28 mouse cellular contexts compared by ENCODE assay signal in the genomic region with DNA sequence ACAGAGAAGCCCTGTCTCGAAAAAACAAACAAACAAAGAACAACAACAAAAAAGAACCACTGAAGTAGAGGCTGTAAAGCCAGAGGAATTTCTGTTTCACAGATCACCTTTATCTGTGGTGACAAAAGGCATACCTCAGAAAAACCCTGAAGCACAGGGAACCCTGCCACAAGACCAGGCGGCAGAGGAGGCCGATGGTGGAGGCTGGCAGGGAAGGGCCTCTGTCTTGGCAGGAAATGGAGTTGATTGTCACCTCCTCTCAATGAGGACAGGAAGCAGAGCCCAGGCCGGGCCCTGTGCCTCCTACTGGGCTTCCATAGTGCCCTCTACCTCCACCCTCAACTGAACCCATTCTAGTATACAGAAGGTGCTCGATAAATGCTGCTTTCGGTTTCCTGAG. TPM values are rescaled to one million over a fixed set of nuclear protein-coding genes. Genes with fewer than 3 reads are reported as not detected.
A peak's percentile ranks its signal among the peaks of the same experiment; 100 is the strongest.
DNase-seq lines count a peak whose midpoint lies in the region; ATAC-seq and TF ChIP-seq lines count a peak whose summit lies in the region.
"Had no signal": no experiment of that assay in that cellular context is flagged by ENCODE, and none has a peak within 500 bp of the region (broad histone marks: within the 10 kb centered on the region; RNA-seq: fewer than 3 reads in every experiment).

No protein-coding gene starts in this region.

- no peaks in the 10 kb centered on the region for H3K36me3 ChIP-seq in heart, embryonic 15.5 days
- no peaks in the 10 kb centered on the region for H3K36me3 ChIP-seq in lung, embryonic 15.5 days
- H3K36me3 ChIP-seq: G1E; kidney, embryonic 15.5 days; limb, embryonic 12.5 days; midbrain, embryonic 10.5 days had no signal

- intact Hi-C loops in gastrocnemius, adult 2 months (cut with DNase I), result no loop called here
- intact Hi-C loops in heart, postnatal 10 days (cut with DNase I), result no loop called here

- no peak overlapping the region for H3K4me3 ChIP-seq in gastrocnemius, adult 2 months
- H3K4me3 ChIP-seq in heart, embryonic 15.5 days, result no peak overlapping the region
- no peak overlapping the region for H3K4me3 ChIP-seq in lung, embryonic 15.5 days
- H3K4me3 ChIP-seq: forebrain, embryonic 13.5 days; kidney, embryonic 15.5 days; left cerebral cortex, adult 2 months; limb, embryonic 12.5 days; midbrain, embryonic 10.5 days had no signal

- ATAC-seq in heart, embryonic 15.5 days (replicated peaks; ENCODE audit: insufficient number of reproducible peaks, insufficient read depth, low FRiP score, low read depth), result no peak
- ATAC-seq in lung, embryonic 15.5 days (ENCODE audit: borderline replicate concordance, extremely low read depth, low FRiP score, low TSS enrichment), result no peak
- ATAC-seq: forebrain, embryonic 13.5 days; hindbrain, embryonic 16.5 days; liver, postnatal 0 days; midbrain, embryonic 16.5 days had no signal

- H3K27ac ChIP-seq in gastrocnemius, adult 2 months, result peak overlapping the region; percentile 85
- 0 out of 2 replicates have a peak overlapping the region, but pooled peaks have one; percentile 81 for H3K27ac ChIP-seq in heart, embryonic 15.5 days
- H3K27ac ChIP-seq in lung, embryonic 15.5 days, result 0 out of 2 replicates have a peak overlapping the region, but pooled peaks have one; percentile 29
- H3K27ac ChIP-seq: forebrain, embryonic 13.5 days; left cerebral cortex, adult 2 months; limb, embryonic 12.5 days; midbrain, embryonic 10.5 days had no signal

- H3K9me3 ChIP-seq in heart, embryonic 15.5 days (replicated peaks), result no peaks in the 10 kb centered on the region
- H3K9me3 ChIP-seq in lung, embryonic 15.5 days, result no peaks in the 10 kb centered on the region
- H3K9me3 ChIP-seq: forebrain, embryonic 13.5 days; G1E; kidney, embryonic 15.5 days; limb, embryonic 12.5 days; midbrain, embryonic 10.5 days had no signal

- H3K27me3 ChIP-seq in heart, embryonic 15.5 days, result peaks cover 16% of the 10 kb centered on the region
- peaks cover 13% of the 10 kb centered on the region for H3K27me3 ChIP-seq in lung, embryonic 15.5 days

- WGBS in heart, embryonic 15.5 days, result 62% methylated on average over 6 of the region's 6 CpGs
- 57% methylated on average over 6 of the region's 6 CpGs for WGBS in lung, embryonic 15.5 days

- H3K9ac ChIP-seq in heart, embryonic 15.5 days, result no peak overlapping the region
- no peak overlapping the region for H3K9ac ChIP-seq in lung, embryonic 15.5 days
- H3K9ac ChIP-seq: forebrain, embryonic 13.5 days; kidney, embryonic 15.5 days; limb, embryonic 12.5 days; liver, postnatal 0 days had no signal

- DNase-seq in gastrocnemius, adult 2 months, result no peak
- no peak for DNase-seq in gastrocnemius, postnatal 25 days
- no peak for DNase-seq in heart, postnatal 10 days
- no peak for DNase-seq in lung, postnatal 25 days (ENCODE audit: low spot score)
- DNase-seq in yolk sac, embryonic 10.5 days (ENCODE audit: low spot score), result no peak
- no peak for DNase-seq in cerebellum, adult 9-11 months
- DNase-seq: adrenal gland, adult 8-10 months; cerebellum, adult 8-10 months; cerebellum, postnatal 36 days; gastrocnemius, postnatal 36 days; kidney, adult 18-20 months; kidney, postnatal 25 days; liver, postnatal 0 days; right cerebral cortex, adult 18-20 months; spleen, adult 18-20 months; thymus, postnatal 14 days had no signal

- TF ChIP-seq CTCF in gastrocnemius, adult 2 months (IDR thresholded peaks at IDR 0.05), result no peak

- H3K4me1 ChIP-seq in heart, embryonic 15.5 days (replicated peaks), result peaks cover 24% of the 10 kb centered on the region
- peaks cover 18% of the 10 kb centered on the region for H3K4me1 ChIP-seq in lung, embryonic 15.5 days

- no peak overlapping the region for H3K4me2 ChIP-seq in heart, embryonic 15.5 days
- no peak overlapping the region for H3K4me2 ChIP-seq in lung, embryonic 15.5 days
- H3K4me2 ChIP-seq: forebrain, embryonic 13.5 days; kidney, embryonic 15.5 days; limb, embryonic 12.5 days; liver, embryonic 11.5 days had no signal

RNA-seq across cellular contexts. Expression of a gene that starts 4.7 kb away (rescaled TPM):
- total RNA-seq in gastrocnemius, adult 2 months (2021), result 10 to 100 TPM in 1 of 2 experiments, 1 to 10 TPM in 1; 9.0 to 11.3 TPM
- total RNA-seq in gastrocnemius, postnatal 25 days (2021), result 10 to 100 TPM in 1 of 2 experiments, 1 to 10 TPM in 1; 9.9 to 10.9 TPM
- polyA plus RNA-seq in heart, embryonic 15.5 days (2015; fragmentation: Nextera tagmentation; extraction: Ambion mirVana), result 11.6 and 16.1 TPM in 2 replicates
- total RNA-seq in heart, postnatal 10 days (2021), result 10 to 100 TPM; 34.1 to 38.2 TPM
- polyA plus RNA-seq in lung, embryonic 15.5 days (2015; fragmentation: Nextera tagmentation; extraction: Ambion mirVana), result 18.6 and 21.2 TPM in 2 replicates
- total RNA-seq: neutrophil, adult 5-6 weeks had no signal

Comparison
In these comparisons a context has a peak if more than half of its experiments do, and no peak if none do; other contexts are left out.
1. H3K27ac ChIP-seq: peak in every context shown above with its lines; median percentile 85 in gastrocnemius, adult 2 months; 81 in heart, embryonic 15.5 days; 29 in lung, embryonic 15.5 days.